Mouse (Mus musculus) ES-Bruce4 (cell line): ENCODE measurements around the gene Aip. TPM values are rescaled to one million over a fixed set of nuclear protein-coding genes. Genes with fewer than 3 reads are reported as not detected.
"Not testable (repeated sequence)": the region's sequence is repeated elsewhere in the genome, so short reads cannot be mapped to it uniquely, and the experiment has no call there.

Experiments
- H3K27ac ChIP-seq: 2 replicates; pipeline ENCODE4 v1.5.1; 2012; ENCODE audit warnings: low read length, inconsistent platforms; ENCODE audit not compliant: insufficient read depth
- H3K27me3 ChIP-seq: 2 replicates; pipeline ENCODE4 v1.6.1; 2012; ENCODE audit warnings: mild to moderate bottlenecking, low read length, inconsistent platforms; ENCODE audit not compliant: control insufficient read depth, poor library complexity, insufficient read depth, severe bottlenecking
- H3K36me3 ChIP-seq: 2 replicates; pipeline ENCODE4 v1.6.1; 2012; ENCODE audit warnings: inconsistent platforms, mild to moderate bottlenecking, low read length, moderate library complexity; ENCODE audit not compliant: control insufficient read depth, poor library complexity, insufficient read depth, severe bottlenecking
- H3K4me1 ChIP-seq: one replicate; pipeline ENCODE4 v1.8.1; 2011; ENCODE audit warnings: low read length; ENCODE audit not compliant: control insufficient read depth, insufficient read depth
- H3K4me3 ChIP-seq: 2 replicates; pipeline ENCODE4 v1.5.1; 2011; ENCODE audit warnings: low read depth, mild to moderate bottlenecking, low read length
- H3K9ac ChIP-seq: 2 replicates; pipeline ENCODE4 v1.6.1; 2012; ENCODE audit warnings: low read depth, mild to moderate bottlenecking, inconsistent platforms; ENCODE audit not compliant: poor library complexity, severe bottlenecking
- H3K9me3 ChIP-seq: replicated peaks from 2 replicates; pipeline ENCODE4 v1.6.1; 2012; ENCODE audit warnings: mild to moderate bottlenecking, low read length, inconsistent platforms; ENCODE audit not compliant: control insufficient read depth, poor library complexity, insufficient read depth, severe bottlenecking
- CTCF ChIP-seq: IDR thresholded peaks from one replicate; pipeline ENCODE4 v1.8.1; 2011; ENCODE audit warnings: low read depth, low read length
- EP300 ChIP-seq: IDR thresholded peaks from 2 replicates; pipeline ENCODE4 v1.6.1; 2011; ENCODE audit warnings: low read depth, low read length; ENCODE audit not compliant: insufficient read depth
- POLR2A ChIP-seq: IDR thresholded peaks from one replicate; pipeline ENCODE4 v1.8.1; 2011; ENCODE audit warnings: low read length; ENCODE audit not compliant: insufficient read depth
- polyA plus RNA-seq: library from polyadenylated mRNA; stranded (reverse); fragments of >200 nt; gene quantifications from 2 replicates; pipeline ENCODE4 v1.2.4, GENCODE M21; 2011; ENCODE audit warnings: low read depth; ENCODE audit not compliant: missing spikeins, insufficient read depth, insufficient read length

Aip gene
- polyA plus RNA-seq, 1 experiment = 43.8 TPM

GRCm38 (mm10) chr19:4124432-4124831 lies 1.2 kb downstream of the Aip start:
- H3K9me3 ChIP-seq = no peaks in the 10 kb centered on the region
- no peak overlapping the region for H3K9ac ChIP-seq
- no peak overlapping the region for H3K27ac ChIP-seq
- no peaks in the 10 kb centered on the region for H3K27me3 ChIP-seq
- peaks cover 1% of the 10 kb centered on the region for H3K4me1 ChIP-seq
- no peak for TF ChIP-seq EP300
- no peak for TF ChIP-seq POLR2A
- no peak for TF ChIP-seq CTCF
- no peak overlapping the region for H3K4me3 ChIP-seq
- H3K36me3 ChIP-seq = no peaks in the 10 kb centered on the region

GRCm38 (mm10) chr19:4122411-4123370 lies 3.0 kb downstream of the Aip start:
- Histone ChIP-seq H3K9ac (no peak overlapping the region), H3K27ac (no peak overlapping the region), H3K27me3 (no peaks in the 10 kb centered on the region), H3K4me3 (no peak overlapping the region), H3K4me1 (peaks cover 1% of the 10 kb centered on the region), H3K9me3 (no peaks in the 10 kb centered on the region), H3K36me3 (no peaks in the 10 kb centered on the region)
- TF ChIP-seq POLR2A (no peak), CTCF (no peak), EP300 (no peak)

DNA sequence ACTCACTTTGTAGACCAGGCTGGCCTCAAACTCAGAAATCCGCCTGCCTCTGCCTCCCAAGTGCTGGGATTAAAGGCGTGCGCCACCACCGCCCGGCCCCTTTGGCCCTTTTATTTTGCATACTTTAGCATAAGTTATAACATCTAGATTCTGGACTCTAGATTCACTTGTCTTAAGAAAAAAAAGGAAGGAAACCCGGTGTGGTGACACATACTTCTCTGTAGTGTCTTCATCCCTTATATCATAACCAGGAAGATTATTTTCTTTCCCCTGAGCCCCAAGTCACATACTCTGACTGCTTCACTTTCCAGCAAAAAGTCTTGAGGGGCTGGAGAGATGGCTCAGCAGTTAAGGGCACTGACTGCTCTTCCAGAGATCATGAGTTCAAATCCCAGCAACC lies 3.8 kb downstream of the Aip start:
- not testable (repeated sequence) for H3K27ac ChIP-seq, H3K36me3 ChIP-seq, H3K9ac ChIP-seq, H3K27me3 ChIP-seq, H3K9me3 ChIP-seq, H3K4me3 ChIP-seq, H3K4me1 ChIP-seq

DNA sequence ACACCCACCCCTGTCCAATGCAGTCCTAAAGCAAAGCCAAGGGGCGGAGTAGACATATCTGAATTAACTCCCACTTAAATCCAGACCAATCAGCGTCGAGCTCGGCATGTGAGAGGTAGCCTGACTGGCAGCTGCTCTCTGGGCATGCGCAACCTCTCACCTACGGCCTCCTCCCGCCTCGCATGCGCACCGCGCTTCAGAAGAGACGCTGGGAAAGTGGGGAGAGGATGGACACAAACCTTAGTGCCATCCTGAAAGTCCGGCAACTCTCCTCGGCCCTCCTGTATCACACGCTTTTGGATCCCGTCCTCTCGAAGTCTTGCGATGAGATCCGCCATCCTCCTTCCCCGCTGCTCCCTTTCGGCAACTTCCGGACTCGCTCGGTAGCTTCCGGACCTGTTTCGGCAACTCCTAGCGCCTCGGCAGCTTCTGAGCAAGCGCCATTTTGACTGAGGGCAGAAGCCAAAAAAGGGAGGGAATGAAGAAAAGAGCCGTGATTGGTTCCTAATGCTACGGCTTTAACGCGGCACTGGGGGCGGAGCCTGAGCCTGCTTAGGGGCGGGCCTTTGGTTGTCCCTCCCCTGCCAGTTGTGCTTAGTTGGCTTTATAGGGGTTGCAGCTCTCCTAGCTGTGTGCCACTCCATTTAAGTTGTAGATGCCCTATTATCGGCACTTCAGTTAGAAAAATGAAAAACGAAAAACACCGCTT lies 4.4 kb downstream of the Aip start:
- TF ChIP-seq POLR2A (peak; percentile 58), CTCF (no peak), EP300 (0 out of 2 replicates have a peak, but pooled peaks have one; percentile 15)
- H3K36me3 ChIP-seq = no peaks in the 10 kb centered on the region
- no peaks in the 10 kb centered on the region for H3K9me3 ChIP-seq
- peak overlapping the region; percentile 39 for H3K9ac ChIP-seq
- H3K27ac ChIP-seq = no peak overlapping the region
- H3K27me3 ChIP-seq = no peaks in the 10 kb centered on the region
- H3K4me3 ChIP-seq = peak overlapping the region; percentile 73
- no peaks in the 10 kb centered on the region for H3K4me1 ChIP-seq

GRCm38 (mm10) chr19:4120496-4120895 lies 5.2 kb downstream of the Aip start:
- H3K9me3 ChIP-seq = no peaks in the 10 kb centered on the region
- no peaks in the 10 kb centered on the region for H3K4me1 ChIP-seq
- no peaks in the 10 kb centered on the region for H3K36me3 ChIP-seq
- H3K9ac ChIP-seq = no peak overlapping the region
- TF ChIP-seq POLR2A (no peak), CTCF (no peak), EP300 (no peak)
- no peak overlapping the region for H3K27ac ChIP-seq
- H3K27me3 ChIP-seq = no peaks in the 10 kb centered on the region
- no peak overlapping the region for H3K4me3 ChIP-seq

- Histone ChIP-seq H3K27ac (no peak overlapping the region), H3K4me1 (no peaks in the 10 kb centered on the region), H3K36me3 (no peaks in the 10 kb centered on the region), H3K9ac (no peak overlapping the region), H3K27me3 (no peaks in the 10 kb centered on the region), H3K4me3 (no peak overlapping the region), H3K9me3 (no peaks in the 10 kb centered on the region)
- no peak for TF ChIP-seq POLR2A
- TF ChIP-seq CTCF = no peak
- no peak for TF ChIP-seq EP300
These were observed 5.8 kb downstream of the Aip start for GRCm38 (mm10) chr19:4119716-4120487.
